Mouse (Mus musculus) stomach, postnatal 0 days (tissue): ENCODE measurements at regions not wholly inside any gene's neighbourhood (a gene's known extent, or its start where the extent isn't known, plus 50 kb on each side); places are given as distances from the start of the nearest gene placed in this dataset.
A peak's percentile ranks its signal among the peaks of the same experiment; 100 is the strongest.

Experiments used
- CTCF ChIP-seq: IDR thresholded peaks from 2 replicates; pipeline ENCODE4 v1.5.1; 2016; ENCODE audit warnings: antibody characterized with exemption, low read depth, mild to moderate bottlenecking, moderate library complexity
- EP300 ChIP-seq: optimal IDR thresholded peaks from 2 replicates; pipeline ENCODE3; 2016; ENCODE audit warnings: antibody characterized with exemption

DNA sequence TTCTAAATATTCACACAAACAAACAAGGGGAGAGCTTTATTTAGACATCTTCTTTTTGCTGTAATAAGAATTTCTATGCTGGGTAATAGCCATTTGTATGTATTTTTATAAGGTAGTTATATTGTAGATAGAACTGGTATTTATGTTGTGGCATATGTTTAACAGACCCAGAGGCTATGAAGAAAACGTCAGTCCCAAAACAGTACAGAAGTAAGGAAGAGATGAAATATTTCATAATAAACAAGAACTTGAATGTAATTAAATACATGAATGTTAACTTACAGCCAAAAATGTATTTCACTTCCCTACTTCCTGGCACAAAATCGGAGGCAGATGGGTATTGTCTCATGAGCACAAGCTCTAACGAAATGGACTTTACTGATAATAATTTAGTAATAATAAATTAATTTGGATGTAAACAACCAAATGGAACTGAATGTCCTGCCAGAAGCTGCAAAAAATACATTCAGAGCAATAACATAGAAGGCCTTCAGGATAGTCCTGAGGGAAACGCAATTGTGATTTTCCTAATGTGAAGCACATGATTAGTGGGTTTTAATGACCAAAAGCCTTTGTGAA, 645.9 kb upstream of the Adamts5 start:
- no peak for TF ChIP-seq CTCF
- peak; percentile 49 for TF ChIP-seq EP300
